Mouse (Mus musculus) B cell, adult 2 months (primary cell): ENCODE measurements around the gene Pax3.

Experiments used
- DNase-seq, 2 experiments: peaks; one replicate each; pipeline ENCODE4 v3.0.0; 2022

Gene Pax3

GRCm38 (mm10) chr1:78171671-78172070 lies 25.3 kb downstream of the Pax3 start:
- no peak for DNase-seq

- no peak for DNase-seq
Measured at GRCm38 (mm10) chr1:78170771-78171170, 26.2 kb downstream of the Pax3 start.

GRCm38 (mm10) chr1:78168796-78169195 lies 28.1 kb downstream of the Pax3 start:
- no peak for DNase-seq

GRCm38 (mm10) chr1:78167577-78168286 lies 29.2 kb downstream of the Pax3 start:
- DNase-seq = no peak

GRCm38 (mm10) chr1:78161745-78162144 lies 35.2 kb downstream of the Pax3 start:
- no peak for DNase-seq

GRCm38 (mm10) chr1:78157930-78158329 lies 39.0 kb downstream of the Pax3 start:
- DNase-seq = no peak

GRCm38 (mm10) chr1:78155796-78156195 lies 41.1 kb downstream of the Pax3 start:
- no peak for DNase-seq

GRCm38 (mm10) chr1:78148011-78148623 lies 48.8 kb downstream of the Pax3 start:
- DNase-seq = no peak

- DNase-seq = no peak
Measured at GRCm38 (mm10) chr1:78143403-78143802, 53.5 kb downstream of the Pax3 start.

GRCm38 (mm10) chr1:78142912-78143311 lies 54.0 kb downstream of the Pax3 start:
- no peak for DNase-seq

- no peak for DNase-seq
Measured at GRCm38 (mm10) chr1:78141741-78142501, 55.0 kb downstream of the Pax3 start.

GRCm38 (mm10) chr1:78141314-78141713 lies 55.6 kb downstream of the Pax3 start:
- no peak for DNase-seq

- DNase-seq = no peak
Measured at GRCm38 (mm10) chr1:78140505-78141303, 56.2 kb downstream of the Pax3 start.

GRCm38 (mm10) chr1:78139287-78139686 lies 57.6 kb downstream of the Pax3 start:
- DNase-seq = no peak

- no peak for DNase-seq
Measured at GRCm38 (mm10) chr1:78129267-78129666, 67.7 kb downstream of the Pax3 start.

GRCm38 (mm10) chr1:78119899-78120560 lies 76.9 kb downstream of the Pax3 start:
- no peak for DNase-seq

GRCm38 (mm10) chr1:78116046-78116445 lies 80.9 kb downstream of the Pax3 start:
- DNase-seq = no peak

GRCm38 (mm10) chr1:78110311-78110710 lies 86.6 kb downstream of the Pax3 start:
- no peak for DNase-seq

GRCm38 (mm10) chr1:78103511-78103910 lies 93.4 kb downstream of the Pax3 start:
- no peak for DNase-seq

GRCm38 (mm10) chr1:78093619-78094018 lies 103.3 kb downstream of the Pax3 start:
- no peak for DNase-seq

- no peak for DNase-seq
Measured at GRCm38 (mm10) chr1:78088646-78089045, 108.3 kb downstream of the Pax3 start.

GRCm38 (mm10) chr1:78081761-78082160 lies 115.2 kb downstream of the Pax3 start:
- DNase-seq = no peak

GRCm38 (mm10) chr1:78060850-78061249 lies 136.1 kb downstream of the Pax3 start:
- no peak for DNase-seq
